Mouse (Mus musculus): Measurements from ENCODE around the gene Cplane1.

The Cplane1 gene

DNA sequence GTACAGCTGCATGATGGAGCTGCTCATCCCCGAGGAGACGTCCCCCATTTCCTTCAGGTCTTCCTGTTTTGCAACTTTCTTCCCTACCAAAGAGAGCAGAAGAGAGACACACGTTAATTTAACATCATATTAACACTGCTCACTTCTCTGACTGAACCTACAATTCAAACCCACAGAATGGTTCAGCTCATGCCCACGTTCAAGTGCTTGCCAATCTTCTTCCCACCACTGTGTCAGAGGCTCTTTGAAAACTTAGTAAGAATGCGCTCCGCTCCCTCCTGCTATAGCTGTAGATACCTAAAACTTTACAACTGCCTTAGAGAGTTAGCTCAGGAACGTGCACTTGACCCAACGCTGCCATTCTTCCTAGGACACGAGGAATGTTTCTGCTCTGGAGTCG, 134.0 kb downstream of the Cplane1 start:
- no peak for DNase-seq (ENCODE audit: low spot score)

DNA sequence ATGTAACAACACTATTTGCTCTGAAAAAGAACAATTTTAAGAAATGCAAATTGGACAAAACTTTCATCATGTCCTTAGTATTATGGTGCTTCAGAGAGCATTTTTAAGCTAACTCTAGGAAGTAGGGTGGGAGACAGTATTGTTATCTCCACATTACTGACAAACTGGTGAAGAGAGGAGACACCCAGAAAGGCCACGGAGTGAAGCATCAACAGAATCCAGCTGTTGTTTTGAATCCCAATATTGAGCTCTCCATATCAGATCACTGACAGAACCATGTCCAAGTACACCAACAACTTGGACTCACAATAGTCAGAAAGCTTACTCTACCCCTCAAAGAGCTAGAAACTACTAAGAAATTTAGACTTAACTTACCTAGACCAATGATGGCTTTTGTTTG, 136.6 kb downstream of the Cplane1 start:
- no peak for DNase-seq (ENCODE audit: low spot score)

DNA sequence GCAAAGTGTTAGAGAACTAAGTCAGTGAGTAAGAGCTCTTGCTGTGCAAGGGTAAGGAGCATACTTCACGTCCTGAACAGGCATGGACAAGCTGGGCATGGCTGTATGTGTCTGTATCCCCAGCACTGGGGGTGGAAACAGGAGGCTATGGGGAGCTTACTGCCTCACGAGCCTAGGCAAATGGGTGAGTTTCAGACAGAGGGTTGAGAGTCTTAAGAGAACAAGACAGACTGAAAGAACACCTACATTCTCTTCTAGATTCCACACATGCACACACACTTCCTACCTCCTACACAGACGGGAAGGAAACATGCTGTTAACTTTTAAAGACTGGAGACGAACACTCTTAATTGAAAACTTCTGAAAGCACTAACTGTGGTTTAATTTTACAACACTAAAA, 148.5 kb downstream of the Cplane1 start:
- no peak for DNase-seq (ENCODE audit: low spot score)

DNA sequence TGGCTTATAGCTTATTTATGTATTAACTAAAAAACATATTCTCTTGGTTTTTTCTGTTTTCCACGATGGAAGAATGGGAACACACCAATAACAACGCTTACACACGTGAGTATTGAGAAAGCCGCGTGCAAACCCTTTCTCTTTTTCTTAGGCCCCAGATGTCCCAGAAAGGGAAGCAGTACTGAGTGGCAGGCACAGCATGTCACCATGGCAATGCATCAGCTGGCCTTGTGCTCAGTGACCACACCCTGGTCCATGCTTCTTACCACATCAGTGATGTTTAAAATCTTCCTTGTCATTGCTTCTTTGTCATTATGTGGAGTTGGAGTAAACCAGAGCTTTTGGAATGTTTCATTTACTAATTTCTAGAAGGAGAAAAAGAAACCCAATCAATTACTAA, 150.3 kb downstream of the Cplane1 start:
- DNase-seq (ENCODE audit: low spot score): no peak
